Mouse (Mus musculus) right cerebral cortex, postnatal 36 days (tissue): ENCODE data around the gene Rap1a.
A peak's percentile ranks its signal among the peaks of the same experiment; 100 is the strongest.
"Not testable (repeated sequence)": the region's sequence is repeated elsewhere in the genome, so short reads cannot be mapped to it uniquely, and the experiment has no call there.

Experiments used
- DNase-seq, 2 experiments: peaks; one replicate each; pipeline ENCODE4 v3.0.0; 2022; ENCODE audit warnings: low spot score in 2 of 2, mixed read lengths in 1 of 2

Gene Rap1a

GRCm38 (mm10) chr3:105717856-105718555 is 83.1 kb downstream of the Rap1a start:
- DNase-seq, result peak in 1 of 2 experiments; percentile 29

GRCm38 (mm10) chr3:105716353-105717000 is 84.7 kb downstream of the Rap1a start:
- peak in 1 of 2 experiments; percentile 70 for DNase-seq

GRCm38 (mm10) chr3:105714820-105715167 is 86.3 kb downstream of the Rap1a start:
- DNase-seq, result no peak

GRCm38 (mm10) chr3:105714091-105714819 is 86.9 kb downstream of the Rap1a start:
- DNase-seq, result no peak

GRCm38 (mm10) chr3:105712827-105713226 is 88.3 kb downstream of the Rap1a start:
- DNase-seq, result no peak

- no peak for DNase-seq
These were observed 89.4 kb downstream of the Rap1a start for GRCm38 (mm10) chr3:105711741-105712140.

- DNase-seq, result peak in 1 of 2 experiments; percentile 58
These were observed 90.9 kb downstream of the Rap1a start for GRCm38 (mm10) chr3:105710246-105710645.

- no peak for DNase-seq
These were observed 93.5 kb downstream of the Rap1a start for GRCm38 (mm10) chr3:105707590-105707989.

- peak in 1 of 2 experiments; percentile 83 for DNase-seq
These were observed 94.6 kb downstream of the Rap1a start for GRCm38 (mm10) chr3:105706366-105707020.

GRCm38 (mm10) chr3:105705561-105705960 is 95.6 kb downstream of the Rap1a start:
- DNase-seq, result no peak

GRCm38 (mm10) chr3:105705061-105705549 is 96.0 kb downstream of the Rap1a start:
- DNase-seq, result peak; percentile 82 to 83

GRCm38 (mm10) chr3:105704031-105705008 is 96.8 kb downstream of the Rap1a start, which contains the start of gene Inka2:
Inka2 (plus strand) TSS chr3:105704599.
- peak; percentile 75 to 85 for DNase-seq

- no peak for DNase-seq
These were observed 97.6 kb downstream of the Rap1a start for GRCm38 (mm10) chr3:105703571-105703970.

GRCm38 (mm10) chr3:105701399-105701798 is 99.7 kb downstream of the Rap1a start:
- DNase-seq, result no peak

GRCm38 (mm10) chr3:105700786-105701185 is 100.3 kb downstream of the Rap1a start:
- not testable (repeated sequence) for DNase-seq

- no peak for DNase-seq
These were observed 101.7 kb downstream of the Rap1a start for GRCm38 (mm10) chr3:105699241-105699933.

GRCm38 (mm10) chr3:105698311-105698710 is 102.8 kb downstream of the Rap1a start:
- no peak for DNase-seq

GRCm38 (mm10) chr3:105697148-105697441 is 104.0 kb downstream of the Rap1a start:
- DNase-seq, result no peak

GRCm38 (mm10) chr3:105696387-105697147 is 104.6 kb downstream of the Rap1a start:
- no peak for DNase-seq
